In genomic region chr6:30535340-30535739, GRCm38 (mm10) we compare ENCODE assay signal across 8 mouse cellular contexts. TPM values are rescaled to one million over a fixed set of nuclear protein-coding genes. Genes with fewer than 3 reads are reported as not detected.
DNase-seq lines count a peak whose midpoint lies in the region; ATAC-seq and TF ChIP-seq lines count a peak whose summit lies in the region.

No protein-coding gene starts in this region.

- DNase-seq in left cerebral cortex, adult 18-20 months (ENCODE audit: low spot score in 2 of 2) = peak; percentile 35 to 63
- DNase-seq in left cerebral cortex, postnatal 25 days (ENCODE audit: low spot score in 2 of 2) = no peak
- DNase-seq in G1E (ENCODE audit: low spot score) = no peak
- DNase-seq in kidney, adult 8-10 months = peak; percentile 21 to 60
- DNase-seq in thymus, postnatal 14 days = peak; percentile 33
- no peak for DNase-seq in urinary bladder, postnatal 10 days (ENCODE audit: low spot score)
- DNase-seq in MN1 (ENCODE audit: low spot score) = no peak

- no peaks in the 10 kb centered on the region for H3K36me3 ChIP-seq in G1E (replicated peaks)

- no peak overlapping the region for H3K27ac ChIP-seq in bone marrow macrophage, adult 2 months (ENCODE audit: insufficient read depth, low read depth, low read length)

- H3K27me3 ChIP-seq in G1E (ENCODE audit: insufficient read depth, low read length) = peaks cover 11% of the 10 kb centered on the region

- 0 out of 2 replicates have a peak, but pooled peaks have one; percentile 16 for TF ChIP-seq CTCF in G1E (IDR thresholded peaks at IDR 0.05; ENCODE audit: low read depth, low read length)
- TF ChIP-seq CTCF in bone marrow macrophage, adult 2 months (IDR thresholded peaks at IDR 0.05; ENCODE audit: low read depth, low read length) = peak; percentile 52

- ATAC-seq in G1E (ENCODE audit: extremely low read depth, insufficient number of reproducible peaks, low FRiP score, poor library complexity, severe bottlenecking) = no peak

- intact Hi-C loops in left cerebral cortex, postnatal 25 days (cut with DNase I) = loop anchor here (5.0 kb wide), 1 partner anchor 447 kb away; no protein-coding TSS in a partner anchor

- TF ChIP-seq POLR2A in bone marrow macrophage, adult 2 months (IDR thresholded peaks at IDR 0.05; ENCODE audit: borderline replicate concordance, low read depth, low read length) = no peak

- H3K4me3 ChIP-seq in G1E (ENCODE audit: low read depth, low read length) = no peak overlapping the region
- H3K4me3 ChIP-seq in bone marrow macrophage, adult 2 months (ENCODE audit: insufficient read depth, low read length) = no peak overlapping the region

- H3K4me1 ChIP-seq in G1E (ENCODE audit: insufficient read depth, low read depth, low read length) = no peaks in the 10 kb centered on the region
- no peaks in the 10 kb centered on the region for H3K4me1 ChIP-seq in bone marrow macrophage, adult 2 months (ENCODE audit: control insufficient read depth, insufficient read depth, low read length)

- no peaks in the 10 kb centered on the region for H3K9me3 ChIP-seq in G1E (replicated peaks)

RNA-seq across cellular contexts. Expression of gene Cpa2, which starts 6.0 kb away (rescaled TPM):
- 1 to 10 TPM; 1.9 to 2.0 TPM for total RNA-seq in left cerebral cortex, adult 18-20 months (2021)
- total RNA-seq in left cerebral cortex, postnatal 25 days (2021) = 1 to 10 TPM; 2.2 to 2.3 TPM
- total RNA-seq in G1E (2014; fragmentation: Nextera tagmentation) (not detected in 2 replicates), G1E (2017) (0.23 TPM in 1 of 2 replicates, not detected in the other)
- polyA plus RNA-seq in G1E (2012) = not detected in 2 replicates
- polyA plus RNA-seq in bone marrow macrophage, adult 2 months (2012; ENCODE audit: insufficient read depth, insufficient read length, missing spikeins) = not detected in 2 replicates

RNA-seq across cellular contexts. Expression of gene Ssmem1, which starts 25.7 kb away (rescaled TPM):
- total RNA-seq in left cerebral cortex, adult 18-20 months (2021) = under 1 TPM; 0.52 to 0.74 TPM
- under 1 TPM; 0.50 to 0.96 TPM for total RNA-seq in left cerebral cortex, postnatal 25 days (2021)
- total RNA-seq in G1E (2014; fragmentation: Nextera tagmentation) (not detected in 2 replicates), G1E (2017) (0.33 TPM in 1 of 2 replicates, not detected in the other)
- not detected in 2 replicates for polyA plus RNA-seq in G1E (2012)
- not detected in 2 replicates for polyA plus RNA-seq in bone marrow macrophage, adult 2 months (2012; ENCODE audit: insufficient read depth, insufficient read length, missing spikeins)

RNA-seq across cellular contexts. Expression of gene Tmem209, which starts 25.8 kb away (rescaled TPM):
- total RNA-seq in left cerebral cortex, adult 18-20 months (2021) = 10 to 100 TPM; 21.7 to 24.8 TPM
- total RNA-seq in left cerebral cortex, postnatal 25 days (2021) = 10 to 100 TPM; 17.4 to 20.1 TPM
- total RNA-seq in G1E (2014; fragmentation: Nextera tagmentation) (120 and 126 TPM in 2 replicates), G1E (2017) (36.8 and 36.9 TPM in 2 replicates)
- polyA plus RNA-seq in G1E (2012) = 2.6 and 2.8 TPM in 2 replicates
- polyA plus RNA-seq in bone marrow macrophage, adult 2 months (2012; ENCODE audit: insufficient read depth, insufficient read length, missing spikeins) = 23.9 and 31.8 TPM in 2 replicates

RNA-seq across cellular contexts. Expression of gene Cpa4, which starts 32.8 kb away (rescaled TPM):
- total RNA-seq in left cerebral cortex, adult 18-20 months (2021) = under 1 TPM; 0.19 to 0.21 TPM
- total RNA-seq in left cerebral cortex, postnatal 25 days (2021) = under 1 TPM; 0.16 to 0.18 TPM
- not detected in 2 replicates for total RNA-seq in G1E (2014; fragmentation: Nextera tagmentation)
- 0.05 TPM in 1 of 2 replicates, not detected in the other for total RNA-seq in G1E (2017)
- polyA plus RNA-seq in G1E (2012) = not detected in 2 replicates
- not detected in 2 replicates for polyA plus RNA-seq in bone marrow macrophage, adult 2 months (2012; ENCODE audit: insufficient read depth, insufficient read length, missing spikeins)

Comparison
In these comparisons a context has a peak if more than half of its experiments do, and no peak if none do; other contexts are left out.
1. DNase-seq: peak in left cerebral cortex, adult 18-20 months (2 of 2), kidney, adult 8-10 months (2 of 2) and thymus, postnatal 14 days (single experiment); none in left cerebral cortex, postnatal 25 days (0 of 2), G1E (single experiment), urinary bladder, postnatal 10 days (single experiment) and MN1 (single experiment).